Mouse (Mus musculus) brown adipose tissue, adult 24 weeks (tissue): ENCODE results near the gene Gm5136. TPM values are rescaled to one million over a fixed set of nuclear protein-coding genes. Genes with fewer than 3 reads are reported as not detected.

Source experiments
- H3K27ac ChIP-seq: fragments of 200-500 bp; replicated peaks from 2 replicates; pipeline ENCODE4 v1.5.1; 2012; ENCODE audit warnings: low read depth, mild to moderate bottlenecking, low read length
- H3K4me1 ChIP-seq: fragments of 200-500 bp; 2 replicates; pipeline ENCODE4 v1.6.1; 2012; ENCODE audit warnings: low read length, mixed read lengths; ENCODE audit not compliant: control insufficient read depth, insufficient read depth, insufficient read length
- H3K4me3 ChIP-seq: fragments of 200-500 bp; 2 replicates; pipeline ENCODE4 v1.5.1; 2012; ENCODE audit warnings: low read depth, mild to moderate bottlenecking, low read length, moderate library complexity; ENCODE audit not compliant: insufficient read depth
- polyA plus RNA-seq: library from polyadenylated mRNA; stranded (reverse); fragments of >200 nt; gene quantifications from 2 replicates; pipeline ENCODE4 v1.2.4, GENCODE M21; 2012; ENCODE audit not compliant: missing spikeins, insufficient read depth, insufficient read length

Gene Gm5136
- not detected in 2 replicates for polyA plus RNA-seq

GRCm38 (mm10) chr10:108699946-108700345 lies at the start of gene Gm5136:
Gene Gm5136, minus strand, starts transcription at chr10:108700160.
- no peak within 1 kb of the TSS for H3K4me3 ChIP-seq
- no peaks in the 10 kb centered on the region for H3K4me1 ChIP-seq
- H3K27ac ChIP-seq, result no peak within 1 kb of the TSS

DNA sequence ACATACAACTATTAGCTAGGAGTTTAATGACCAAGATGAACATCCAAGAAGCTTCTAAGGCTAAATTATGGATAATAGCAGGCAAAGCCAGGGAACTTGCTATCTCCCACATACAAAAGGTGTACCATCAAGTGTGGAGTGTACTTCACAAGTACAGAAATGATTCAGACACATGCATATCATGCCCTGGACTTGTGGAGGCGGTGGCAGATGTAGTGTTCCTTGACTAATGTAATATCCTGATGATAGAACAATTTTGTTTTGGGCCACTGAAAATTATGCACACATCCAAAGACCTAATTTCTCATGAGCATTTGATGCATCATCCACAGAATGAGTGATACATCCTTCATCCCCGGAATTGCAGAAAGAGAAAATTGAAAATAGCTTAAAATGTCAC lies 43.8 kb upstream of the Gm5136 start:
- H3K27ac ChIP-seq, result no peak overlapping the region
- no peaks in the 10 kb centered on the region for H3K4me1 ChIP-seq
- no peak overlapping the region for H3K4me3 ChIP-seq

GRCm38 (mm10) chr10:108733982-108734381 lies 34.0 kb upstream of the Gm5136 start:
- no peaks in the 10 kb centered on the region for H3K4me1 ChIP-seq
- H3K27ac ChIP-seq, result no peak overlapping the region
- H3K4me3 ChIP-seq, result no peak overlapping the region

DNA sequence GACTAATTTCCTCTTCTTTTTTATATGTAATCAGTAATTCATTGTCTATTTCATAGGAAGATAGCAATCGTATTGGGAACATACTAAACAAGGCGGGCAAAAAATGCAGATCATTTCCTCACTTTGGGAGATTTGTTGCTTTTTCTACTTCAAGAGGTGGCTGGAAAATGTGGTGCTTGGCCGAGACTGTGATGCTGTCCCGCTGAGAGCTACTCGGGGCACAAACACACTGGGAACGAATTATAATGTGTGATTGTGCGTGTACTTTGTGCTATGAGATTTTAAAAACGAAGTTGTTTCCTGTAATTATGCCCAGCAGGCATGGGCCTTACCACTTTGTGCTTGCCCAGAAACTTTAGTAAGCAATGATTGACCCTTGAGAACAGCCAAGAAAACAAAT lies 29.0 kb upstream of the Gm5136 start:
- Histone ChIP-seq H3K27ac (no peak overlapping the region), H3K4me3 (no peak overlapping the region), H3K4me1 (no peaks in the 10 kb centered on the region)

DNA sequence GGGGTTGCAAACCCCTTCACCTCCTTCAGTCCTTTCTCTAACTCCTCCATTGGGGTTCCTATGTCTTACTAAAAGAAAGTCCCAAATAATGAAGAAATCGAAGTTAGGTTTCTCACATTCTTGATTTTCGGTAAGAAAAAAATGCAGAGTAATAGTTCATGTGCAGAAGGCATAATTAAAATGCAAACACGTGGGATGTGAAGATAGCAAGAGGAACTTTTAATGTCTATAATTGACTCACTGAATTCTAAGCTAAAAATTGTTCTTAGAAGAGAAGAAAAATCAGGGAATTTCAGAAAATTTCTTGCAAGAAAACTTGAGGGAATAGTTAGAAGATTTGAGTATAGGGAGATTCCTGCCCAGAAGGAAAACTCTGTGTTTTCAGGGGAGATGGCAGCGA lies 26.4 kb upstream of the Gm5136 start:
- H3K27ac ChIP-seq, result no peak overlapping the region
- H3K4me1 ChIP-seq, result no peaks in the 10 kb centered on the region
- H3K4me3 ChIP-seq, result no peak overlapping the region

GRCm38 (mm10) chr10:108724878-108725277 lies 24.9 kb upstream of the Gm5136 start:
- H3K4me3 ChIP-seq, result no peak overlapping the region
- H3K27ac ChIP-seq, result no peak overlapping the region
- no peaks in the 10 kb centered on the region for H3K4me1 ChIP-seq

- H3K27ac ChIP-seq, result no peak overlapping the region
- H3K4me1 ChIP-seq, result no peaks in the 10 kb centered on the region
- H3K4me3 ChIP-seq, result no peak overlapping the region
Measured at GRCm38 (mm10) chr10:108710514-108710913, 10.6 kb upstream of the Gm5136 start.

GRCm38 (mm10) chr10:108705658-108706057 lies 5.7 kb upstream of the Gm5136 start:
- Histone ChIP-seq H3K4me1 (no peaks in the 10 kb centered on the region), H3K27ac (no peak overlapping the region), H3K4me3 (no peak overlapping the region)

GRCm38 (mm10) chr10:108701361-108702128 lies 1.6 kb upstream of the Gm5136 start:
- H3K4me3 ChIP-seq, result no peak overlapping the region
- no peak overlapping the region for H3K27ac ChIP-seq
- no peaks in the 10 kb centered on the region for H3K4me1 ChIP-seq

DNA sequence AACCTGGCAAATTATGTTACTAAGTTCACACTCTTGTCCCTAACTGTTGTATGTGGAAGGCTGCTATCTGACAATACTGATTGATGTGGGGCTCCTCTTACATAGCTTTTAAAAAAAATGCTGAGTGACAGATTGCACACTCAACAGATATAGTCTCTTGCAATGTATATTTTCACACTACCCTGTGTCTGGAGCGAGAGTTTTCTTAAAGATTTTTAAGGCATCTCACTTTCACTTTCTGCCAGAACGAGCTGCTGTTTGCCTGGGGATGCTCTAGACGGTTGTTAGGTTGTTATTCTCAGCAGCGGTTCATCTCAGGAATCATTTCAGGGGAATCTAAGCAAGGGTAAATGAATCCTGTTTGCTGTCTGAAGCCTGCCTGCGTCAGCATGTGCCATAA lies 2.9 kb downstream of the Gm5136 start:
- H3K4me1 ChIP-seq, result no peaks in the 10 kb centered on the region
- no peak overlapping the region for H3K27ac ChIP-seq
- no peak overlapping the region for H3K4me3 ChIP-seq

DNA sequence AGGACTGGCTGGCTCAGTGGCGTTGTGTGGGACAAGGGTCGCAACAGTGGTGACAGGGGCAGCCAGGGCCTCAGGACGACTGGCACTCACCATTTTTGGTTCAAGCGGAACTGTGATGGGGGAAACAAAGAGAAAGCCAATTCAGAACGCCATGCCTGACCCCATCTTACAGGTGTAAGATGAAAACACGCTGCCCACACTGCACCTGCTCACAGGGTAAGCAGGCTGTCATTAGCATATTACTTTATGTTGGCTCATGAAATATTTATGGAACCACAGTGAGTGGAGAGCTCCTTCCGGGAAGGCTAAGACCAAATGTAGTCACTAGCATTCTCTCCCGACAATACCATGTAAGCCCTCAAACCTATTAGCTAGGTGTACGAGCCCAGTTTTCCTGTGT lies 9.0 kb downstream of the Gm5136 start:
- no peaks in the 10 kb centered on the region for H3K4me1 ChIP-seq
- H3K27ac ChIP-seq, result no peak overlapping the region
- H3K4me3 ChIP-seq, result no peak overlapping the region

- no peaks in the 10 kb centered on the region for H3K4me1 ChIP-seq
- no peak overlapping the region for H3K27ac ChIP-seq
- no peak overlapping the region for H3K4me3 ChIP-seq
Measured at GRCm38 (mm10) chr10:108686696-108687095, 13.3 kb downstream of the Gm5136 start.

DNA sequence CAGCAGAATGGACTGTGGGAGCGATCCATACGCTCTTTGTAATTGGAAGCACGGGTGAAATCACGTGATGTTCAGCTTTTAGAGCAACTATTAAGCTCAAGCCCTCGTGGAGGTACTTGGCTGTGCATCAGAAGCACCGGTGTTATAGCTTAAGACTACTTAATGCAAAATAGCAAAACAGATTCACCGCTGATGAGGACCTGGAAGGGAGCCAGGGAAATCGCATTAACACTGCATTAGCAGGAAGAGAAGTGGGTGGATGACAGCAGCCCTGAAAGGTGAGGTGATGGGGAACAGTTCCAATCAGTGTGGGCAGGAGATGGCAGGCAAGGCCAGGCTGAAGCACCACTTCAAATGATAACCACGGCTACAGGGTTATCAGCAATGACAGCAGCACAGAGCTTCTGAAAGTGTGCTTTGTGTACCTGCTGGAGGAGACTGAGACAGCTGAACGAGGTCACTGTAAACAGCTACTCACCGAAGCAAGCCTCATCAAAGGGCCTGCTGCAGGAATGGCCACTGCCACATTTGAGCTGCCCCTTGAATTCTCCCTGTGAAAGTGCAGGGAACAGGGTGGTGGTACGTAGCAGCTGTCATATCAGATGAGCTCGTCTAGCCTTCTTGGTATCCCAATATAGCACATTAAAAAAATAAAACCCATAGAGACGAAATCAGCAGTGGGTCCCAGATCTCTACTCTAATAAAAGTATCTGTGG lies 20.1 kb downstream of the Gm5136 start:
- H3K4me1 ChIP-seq, result no peaks in the 10 kb centered on the region
- H3K27ac ChIP-seq, result no peak overlapping the region

DNA sequence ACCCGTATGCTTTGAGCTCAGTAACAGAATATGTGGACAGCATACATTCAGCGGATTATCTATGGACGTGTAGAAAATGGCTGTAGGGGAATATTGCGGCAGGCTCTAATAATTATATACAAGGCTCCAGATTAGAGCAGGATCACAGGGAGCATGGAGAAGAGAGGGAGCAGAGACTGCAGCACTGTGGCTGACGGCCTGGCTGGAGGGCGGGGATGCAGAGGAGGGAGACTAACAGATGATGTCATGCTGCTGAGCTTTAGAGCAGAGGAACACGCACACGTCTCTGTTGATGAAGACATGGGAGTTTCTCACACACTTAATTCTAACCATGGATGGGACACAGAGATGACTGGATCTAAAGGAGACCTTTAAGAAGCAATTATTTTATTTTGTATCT lies 22.9 kb downstream of the Gm5136 start:
- H3K4me3 ChIP-seq, result no peak overlapping the region
- H3K27ac ChIP-seq, result no peak overlapping the region
- H3K4me1 ChIP-seq, result no peaks in the 10 kb centered on the region

More for the DNA sequence above, 20.1 kb downstream of the Gm5136 start:
- H3K4me3 ChIP-seq, result no peak overlapping the region

- H3K27ac ChIP-seq, result no peak overlapping the region
- H3K4me3 ChIP-seq, result no peak overlapping the region
- no peaks in the 10 kb centered on the region for H3K4me1 ChIP-seq
Measured at GRCm38 (mm10) chr10:108668944-108669343, 31.0 kb downstream of the Gm5136 start.

GRCm38 (mm10) chr10:108660295-108660694 lies 39.7 kb downstream of the Gm5136 start:
- Histone ChIP-seq H3K4me1 (no peaks in the 10 kb centered on the region), H3K4me3 (no peak overlapping the region), H3K27ac (no peak overlapping the region)
